ENCODE assay signal across 14 mouse cellular contexts in the genomic region with DNA sequence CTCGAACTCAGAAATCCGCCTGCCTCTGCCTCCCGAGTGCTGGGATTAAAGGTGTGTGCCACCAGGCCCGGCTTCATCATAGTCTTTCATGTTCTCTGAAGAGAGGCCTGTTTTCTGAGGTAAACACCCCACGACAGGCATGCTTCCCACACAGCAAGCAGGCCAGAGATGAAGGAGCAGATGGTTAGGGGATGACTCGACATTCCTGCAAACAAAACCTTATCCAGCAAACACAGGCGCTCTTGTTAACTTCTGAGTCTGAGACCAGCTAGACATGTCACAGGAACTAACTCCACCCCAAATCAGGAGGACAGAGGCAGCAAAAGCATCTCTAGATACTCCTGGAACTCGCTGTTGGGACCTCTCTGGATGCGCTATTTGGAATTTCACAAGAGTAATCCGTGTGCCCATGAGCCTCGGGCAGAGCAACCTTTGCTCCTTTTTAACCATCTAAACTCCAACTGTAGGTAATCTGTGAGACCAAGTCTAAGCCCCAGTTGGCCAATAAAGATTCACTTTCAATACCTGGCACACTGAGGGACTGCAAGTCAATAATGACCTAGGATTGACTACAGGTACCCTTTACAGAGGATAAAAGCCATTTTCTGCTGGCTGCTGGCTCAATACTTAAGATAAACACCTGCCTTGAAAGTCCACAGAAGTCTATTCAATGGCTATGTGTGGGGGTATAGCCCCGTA. TPM values are rescaled to one million over a fixed set of nuclear protein-coding genes. Genes with fewer than 3 reads are reported as not detected.
DNase-seq lines count a peak whose midpoint lies in the region; ATAC-seq and TF ChIP-seq lines count a peak whose summit lies in the region.
"Had no signal": no experiment of that assay in that cellular context is flagged by ENCODE, and none has a peak within 500 bp of the region (broad histone marks: within the 10 kb centered on the region; RNA-seq: fewer than 3 reads in every experiment).

No protein-coding gene starts in this region.

- no peak overlapping the region for H3K4me2 ChIP-seq in hindbrain, embryonic 14.5 days (replicated peaks)
- H3K4me2 ChIP-seq: limb, embryonic 13.5 days had no signal

- ATAC-seq in megakaryocyte-erythroid progenitor cell, adult 5-6 weeks (replicated peaks; ENCODE audit: low FRiP score, low TSS enrichment, poor library complexity, severe bottlenecking), result peak; percentile 69
- no peak for ATAC-seq in hindbrain, embryonic 14.5 days (ENCODE audit: low FRiP score)
- ATAC-seq: intestine, postnatal 0 days had no signal

- H3K36me3 ChIP-seq in hindbrain, embryonic 14.5 days (replicated peaks; ENCODE audit: control insufficient read depth, insufficient read depth), result peaks cover 90% of the 10 kb centered on the region

- TF ChIP-seq CTCF in layer of hippocampus, adult 2 months (conservative IDR thresholded peaks at IDR 0.05), result no peak

- no peaks in the 10 kb centered on the region for H3K4me1 ChIP-seq in hindbrain, embryonic 14.5 days (replicated peaks; ENCODE audit: control insufficient read depth, insufficient read depth, low read length)

- peak; percentile 46 to 49 for DNase-seq in layer of hippocampus, adult 2 months (ENCODE audit: low spot score in 2 of 2)
- no peak for DNase-seq in layer of hippocampus, adult 9-10 months (ENCODE audit: low spot score)
- DNase-seq in right cerebral cortex, postnatal 25 days, result peak; percentile 21
- no peak for DNase-seq in right cerebral cortex, postnatal 14 days
- peak; percentile 45 for DNase-seq in c-Kit-positive CD71-positive TER-119-positive erythroid progenitor cells, embryonic 14.5 days (ENCODE audit: low spot score)
- DNase-seq in hindbrain, embryonic 14.5 days (ENCODE audit: low spot score), result no peak
- no peak for DNase-seq in cerebellum, adult 11-12 months
- DNase-seq: adrenal gland, postnatal 25 days; cerebellum, adult 18-20 months; kidney, postnatal 25 days had no signal

- H3K27ac ChIP-seq in layer of hippocampus, adult 2 months, result peak overlapping the region; percentile 49
- H3K27ac ChIP-seq in hindbrain, embryonic 14.5 days, result no peak overlapping the region
- H3K27ac ChIP-seq: limb, embryonic 13.5 days had no signal

- 90% methylated on average over 12 of the region's 12 CpGs for WGBS in hindbrain, embryonic 14.5 days

- H3K9ac ChIP-seq in hindbrain, embryonic 14.5 days, result no peak overlapping the region
- H3K9ac ChIP-seq: limb, embryonic 13.5 days had no signal

- no peaks in the 10 kb centered on the region for H3K27me3 ChIP-seq in hindbrain, embryonic 14.5 days (ENCODE audit: control insufficient read depth, insufficient read depth, low read length)
- H3K27me3 ChIP-seq: CH12.LX; limb, embryonic 13.5 days had no signal

- no peaks in the 10 kb centered on the region for H3K9me3 ChIP-seq in hindbrain, embryonic 14.5 days (ENCODE audit: control insufficient read depth, low read length)
- H3K9me3 ChIP-seq: limb, embryonic 13.5 days had no signal

- no peak overlapping the region for H3K4me3 ChIP-seq in layer of hippocampus, adult 2 months
- H3K4me3 ChIP-seq in hindbrain, embryonic 14.5 days (replicated peaks; ENCODE audit: low read length), result no peak overlapping the region
- H3K4me3 ChIP-seq: limb, embryonic 13.5 days had no signal

RNA-seq across cellular contexts. Expression of gene Zfp507, which starts 10.5 kb away (rescaled TPM):
- total RNA-seq in layer of hippocampus, adult 2 months (2021), result 10 to 100 TPM; 32.7 to 38.6 TPM
- total RNA-seq in megakaryocyte-erythroid progenitor cell, adult 5-6 weeks (2014; fragmentation: Nextera tagmentation), result 22.4 and 24.7 TPM in 2 replicates
- 19.5 and 24.7 TPM in 2 replicates for total RNA-seq in megakaryocyte-erythroid progenitor cell, adult 5-6 weeks (2017)
- polyA plus RNA-seq in hindbrain, embryonic 14.5 days (2014; fragmentation: Nextera tagmentation; extraction: Ambion mirVana), result 14.0 and 16.0 TPM in 2 replicates

RNA-seq across cellular contexts. Expression of gene Dpy19l3, which starts 38.0 kb away (rescaled TPM):
- 10 to 100 TPM; 80.3 to 84.7 TPM for total RNA-seq in layer of hippocampus, adult 2 months (2021)
- 12.3 and 15.0 TPM in 2 replicates for total RNA-seq in megakaryocyte-erythroid progenitor cell, adult 5-6 weeks (2014; fragmentation: Nextera tagmentation)
- total RNA-seq in megakaryocyte-erythroid progenitor cell, adult 5-6 weeks (2017), result 8.1 and 11.0 TPM in 2 replicates
- polyA plus RNA-seq in hindbrain, embryonic 14.5 days (2014; fragmentation: Nextera tagmentation; extraction: Ambion mirVana), result 57.5 and 61.0 TPM in 2 replicates

Comparison
In these comparisons a context has a peak if more than half of its experiments do, and no peak if none do; other contexts are left out.
1. DNase-seq: peak in layer of hippocampus, adult 2 months (2 of 2), right cerebral cortex, postnatal 25 days (single experiment) and c-Kit-positive CD71-positive TER-119-positive erythroid progenitor cells, embryonic 14.5 days (single experiment); none in layer of hippocampus, adult 9-10 months (single experiment), right cerebral cortex, postnatal 14 days (single experiment), hindbrain, embryonic 14.5 days (single experiment) and cerebellum, adult 11-12 months (single experiment).
2. RNA of gene Dpy19l3, which starts 38.0 kb away (total RNA-seq): 80.3 to 84.7 TPM in layer of hippocampus, adult 2 months; 8.1 to 15.0 TPM in megakaryocyte-erythroid progenitor cell, adult 5-6 weeks; every median in the first group is over 4 times any median in the second.